In genomic region chr9:41430391-41431343, GRCm38 (mm10) we compare ENCODE assay signal across 12 mouse cellular contexts.
DNase-seq lines count a peak whose midpoint lies in the region; ATAC-seq lines count a peak whose summit lies in the region.
"Had no signal": no experiment of that assay in that cellular context is flagged by ENCODE, and none has a peak within 500 bp of the region (broad histone marks: within the 10 kb centered on the region; RNA-seq: fewer than 3 reads in every experiment).

No protein-coding gene starts in this region.

- DNase-seq in neural tube, embryonic 11.5 days (ENCODE audit: low spot score), result no peak
- no peak for DNase-seq in neural tube, embryonic 10.5 days (ENCODE audit: extremely low spot score, low spot score)
- DNase-seq in hindbrain, embryonic 11.5 days (ENCODE audit: low spot score), result no peak
- peak; percentile 68 for DNase-seq in midbrain, embryonic 14.5 days
- DNase-seq in kidney, adult 11 months, result no peak
- no peak for DNase-seq in gastrocnemius, adult 8-10 months (ENCODE audit: low spot score in 2 of 2)
- DNase-seq: cerebellum, adult 8-10 months; kidney, adult 9 months; thymus, adult 2 months had no signal

- H3K4me3 ChIP-seq in neural tube, embryonic 11.5 days (ENCODE audit: low read depth, low read length), result no peak overlapping the region
- no peak overlapping the region for H3K4me3 ChIP-seq in hindbrain, embryonic 11.5 days (ENCODE audit: low read depth, low read length)
- H3K4me3 ChIP-seq in midbrain, embryonic 14.5 days (replicated peaks; ENCODE audit: low read depth, low read length), result no peak overlapping the region
- H3K4me3 ChIP-seq: liver, embryonic 12.5 days; myocyte had no signal

- H3K27me3 ChIP-seq in neural tube, embryonic 11.5 days (ENCODE audit: control insufficient read depth, insufficient read depth, low read length), result no peaks in the 10 kb centered on the region
- H3K27me3 ChIP-seq in hindbrain, embryonic 11.5 days (ENCODE audit: control insufficient read depth, insufficient read depth, low read length), result no peaks in the 10 kb centered on the region
- H3K27me3 ChIP-seq in midbrain, embryonic 14.5 days (ENCODE audit: control insufficient read depth, insufficient read depth, low read length), result no peaks in the 10 kb centered on the region
- H3K27me3 ChIP-seq: liver, embryonic 12.5 days had no signal

- peaks cover 7% of the 10 kb centered on the region; the same call in 1 of the 2 replicates for H3K4me1 ChIP-seq in neural tube, embryonic 11.5 days (ENCODE audit: control insufficient read depth, insufficient read depth, low read length)
- peaks cover 4% of the 10 kb centered on the region for H3K4me1 ChIP-seq in hindbrain, embryonic 11.5 days (replicated peaks; ENCODE audit: control insufficient read depth, insufficient read depth, low read length)
- peaks cover 22% of the 10 kb centered on the region for H3K4me1 ChIP-seq in midbrain, embryonic 14.5 days (ENCODE audit: control insufficient read depth, insufficient read depth, low read length)
- H3K4me1 ChIP-seq: liver, embryonic 12.5 days had no signal

- H3K4me2 ChIP-seq in neural tube, embryonic 11.5 days (ENCODE audit: low read depth), result no peak overlapping the region
- no peak overlapping the region for H3K4me2 ChIP-seq in hindbrain, embryonic 11.5 days (replicated peaks; ENCODE audit: low read depth, low read length)
- H3K4me2 ChIP-seq in midbrain, embryonic 14.5 days (ENCODE audit: low read length), result peak overlapping the region; percentile 6; the same call in 1 of the 2 replicates
- H3K4me2 ChIP-seq: liver, embryonic 12.5 days had no signal

- ATAC-seq in neural tube, embryonic 11.5 days (ENCODE audit: insufficient read depth, low FRiP score, low TSS enrichment), result no peak
- ATAC-seq in hindbrain, embryonic 11.5 days (ENCODE audit: low FRiP score), result no peak
- ATAC-seq in midbrain, embryonic 14.5 days (ENCODE audit: low FRiP score, low TSS enrichment), result no peak; the same call in 1 of the 2 replicates
- ATAC-seq in megakaryocyte progenitor cell, adult 5-6 weeks (replicated peaks; ENCODE audit: poor library complexity), result no peak
- ATAC-seq: liver, embryonic 12.5 days had no signal

- no peaks in the 10 kb centered on the region; the same call in none of the 2 replicates for H3K36me3 ChIP-seq in neural tube, embryonic 11.5 days (ENCODE audit: control insufficient read depth, insufficient read depth, low read length)
- no peaks in the 10 kb centered on the region for H3K36me3 ChIP-seq in hindbrain, embryonic 11.5 days (ENCODE audit: control insufficient read depth, insufficient read depth, low read length)
- peaks cover 9% of the 10 kb centered on the region; the same call in 1 of the 2 replicates for H3K36me3 ChIP-seq in midbrain, embryonic 14.5 days (ENCODE audit: control insufficient read depth, insufficient read depth, low read length)
- H3K36me3 ChIP-seq: liver, embryonic 12.5 days had no signal

- H3K9me3 ChIP-seq in neural tube, embryonic 11.5 days (ENCODE audit: control insufficient read depth, low read length), result no peaks in the 10 kb centered on the region
- no peaks in the 10 kb centered on the region for H3K9me3 ChIP-seq in hindbrain, embryonic 11.5 days (ENCODE audit: control insufficient read depth, low read length)
- no peaks in the 10 kb centered on the region for H3K9me3 ChIP-seq in midbrain, embryonic 14.5 days (ENCODE audit: control insufficient read depth, low read length)
- H3K9me3 ChIP-seq: liver, embryonic 12.5 days had no signal

- 74% methylated on average over 16 of the region's 16 CpGs for WGBS in neural tube, embryonic 11.5 days
- WGBS in hindbrain, embryonic 11.5 days, result 63% methylated on average over 16 of the region's 16 CpGs
- 16% methylated on average over 16 of the region's 16 CpGs for WGBS in midbrain, embryonic 14.5 days

- no peak overlapping the region for H3K9ac ChIP-seq in neural tube, embryonic 11.5 days (ENCODE audit: low read length)
- no peak overlapping the region for H3K9ac ChIP-seq in hindbrain, embryonic 11.5 days (ENCODE audit: low read depth, low read length)
- H3K9ac ChIP-seq in midbrain, embryonic 14.5 days (replicated peaks; ENCODE audit: low read length), result no peak overlapping the region; the same call in 1 of the 2 replicates
- H3K9ac ChIP-seq: liver, embryonic 12.5 days had no signal

- H3K27ac ChIP-seq in neural tube, embryonic 11.5 days (ENCODE audit: low read depth, low read length), result 0 out of 2 replicates have a peak overlapping the region, but pooled peaks have one; percentile 34
- peak overlapping the region; percentile 53; the same call in 1 of the 2 replicates for H3K27ac ChIP-seq in hindbrain, embryonic 11.5 days (ENCODE audit: low read depth, low read length)
- peak overlapping the region; percentile 71 for H3K27ac ChIP-seq in midbrain, embryonic 14.5 days (replicated peaks; ENCODE audit: low read depth, low read length)
- H3K27ac ChIP-seq: liver, embryonic 12.5 days had no signal
